Mouse (Mus musculus) liver, embryonic 14.5 days (tissue): ENCODE measurements around the gene Tet3.

Experiments
- CTCF ChIP-seq: IDR thresholded peaks from 2 replicates; pipeline ENCODE4 v1.5.1; 2016; ENCODE audit warnings: antibody characterized with exemption, low read depth, control low read depth
- EP300 ChIP-seq: IDR thresholded peaks from 2 replicates; pipeline ENCODE4 v1.6.1; 2016; ENCODE audit warnings: antibody characterized with exemption, low read depth

DNA sequence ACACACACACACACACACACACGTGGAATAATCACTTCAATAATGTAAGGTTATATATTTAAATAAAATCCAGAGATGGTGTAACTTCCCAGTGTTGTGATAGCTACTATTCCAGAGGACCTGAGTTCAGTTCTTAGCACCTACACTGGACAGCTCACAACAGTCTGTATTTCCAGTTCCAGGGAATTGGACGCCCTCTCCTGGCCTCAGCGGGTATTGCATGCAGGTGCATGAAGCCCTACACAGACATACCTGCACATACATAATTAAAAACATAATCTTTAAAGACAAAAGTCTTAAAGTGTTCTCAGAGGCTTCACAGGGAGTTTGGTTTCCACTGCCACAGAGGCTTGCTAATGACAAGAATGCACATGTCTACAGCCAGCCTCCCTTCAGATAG lies 41.6 kb upstream of the Tet3 start:
- peak; percentile 67 for TF ChIP-seq CTCF
- no peak for TF ChIP-seq EP300
